Mouse (Mus musculus) frontal cortex, postnatal 25 days (tissue): ENCODE measurements at regions not wholly inside any gene's neighbourhood (a gene's known extent, or its start where the extent isn't known, plus 50 kb on each side); places are given as distances from the start of the nearest gene placed in this dataset.
"Not testable (repeated sequence)": the region's sequence is repeated elsewhere in the genome, so short reads cannot be mapped to it uniquely, and the experiment has no call there.

Experiments
- DNase-seq, 2 experiments: peaks; one replicate each; pipeline ENCODE4 v3.0.0; 2022; ENCODE audit warnings: low spot score in 2 of 2

- DNase-seq = not testable (repeated sequence)
Measured at GRCm38 (mm10) chr6:68632309-68632708, 1096.7 kb upstream of the Tacstd2 start.

DNA sequence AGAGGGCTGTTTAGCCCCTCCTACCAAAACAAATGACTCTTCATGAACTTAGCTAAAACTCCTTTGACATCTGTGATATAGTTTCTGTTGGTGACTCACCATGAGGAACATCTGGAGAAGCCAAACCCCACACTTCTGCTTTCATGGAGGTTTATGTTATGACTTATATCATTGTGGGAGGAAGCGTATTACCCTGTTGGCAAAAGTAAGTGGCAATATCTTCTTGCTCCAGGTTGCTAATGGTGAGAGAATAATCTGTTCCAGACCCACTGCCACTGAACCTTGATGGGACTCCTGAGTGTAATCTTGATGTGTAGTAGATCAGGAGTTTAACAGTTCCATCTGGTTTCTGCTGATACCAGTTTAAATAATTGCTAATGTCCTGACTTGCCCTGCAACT is 1096.2 kb upstream of the Tacstd2 start:
- no peak for DNase-seq

- DNase-seq = no peak
Measured at GRCm38 (mm10) chr6:68606033-68606432, 1070.4 kb upstream of the Tacstd2 start.
